Mouse (Mus musculus) megakaryocyte, embryonic 14.5 days (primary cell): ENCODE measurements around the gene Elavl1.

Experiments
- FLI1 ChIP-seq: IDR thresholded peaks from 2 replicates; pipeline ENCODE4 v1.6.1; 2012; ENCODE audit warnings: low read length, inconsistent platforms, mixed read lengths
- GATA1 ChIP-seq: IDR thresholded peaks from 3 replicates; pipeline ENCODE4 v1.6.1; 2012; ENCODE audit warnings: mixed read lengths, low read length, inconsistent platforms, borderline replicate concordance

- TF ChIP-seq FLI1 (no peak), GATA1 (no peak)
Observed at GRCm38 (mm10) chr8:4322470-4322869, 2.7 kb downstream of the Elavl1 start.
